Mouse (Mus musculus): ENCODE results near the gene Bcl2l1. TPM values are rescaled to one million over a fixed set of nuclear protein-coding genes. Genes with fewer than 3 reads are reported as not detected.

The Bcl2l1 gene
- polyA plus RNA-seq, 1 experiment from 2014 or later, result 148 TPM

GRCm38 (mm10) chr2:152769677-152770076 is 61.9 kb downstream of the Bcl2l1 start:
- Histone ChIP-seq H3K4me3 (replicated peaks) (no peak overlapping the region), H3K27me3 (peaks cover 32% of the 10 kb centered on the region), H3K9ac (peak overlapping the region; percentile 18; the same call in 1 of the 2 replicates), H3K36me3 (no peaks in the 10 kb centered on the region), H3K4me2 (peak overlapping the region; percentile 26), H3K4me1 (replicated peaks) (peaks cover 70% of the 10 kb centered on the region), H3K27ac (no peak overlapping the region; the same call in 1 of the 2 replicates), H3K9me3 (replicated peaks) (no peaks in the 10 kb centered on the region)
- 38% methylated on average over 7 of the region's 7 CpGs for WGBS (ENCODE audit: insufficient replicate concordance)
- DNase-seq, result peak; percentile 67
- peak; percentile 85 for ATAC-seq (ENCODE audit: low read depth)

GRCm38 (mm10) chr2:152767618-152768271 is 63.8 kb downstream of the Bcl2l1 start:
- WGBS (ENCODE audit: insufficient replicate concordance), result 42% methylated on average over 12 of the region's 12 CpGs
- Histone ChIP-seq H3K4me1 (replicated peaks) (peaks cover 71% of the 10 kb centered on the region), H3K27ac (0 out of 2 replicates have a peak overlapping the region, but pooled peaks have one; percentile 14)

GRCm38 (mm10) chr2:152766387-152767123 is 65.0 kb downstream of the Bcl2l1 start:
- H3K9me3 ChIP-seq (replicated peaks), result no peaks in the 10 kb centered on the region
- H3K36me3 ChIP-seq, result no peaks in the 10 kb centered on the region
- H3K4me3 ChIP-seq (replicated peaks), result 0 out of 2 replicates have a peak overlapping the region, but pooled peaks have one; percentile 5
- ATAC-seq (ENCODE audit: low read depth), result peak; percentile 38
- H3K27ac ChIP-seq, result peak overlapping the region; percentile 69
- peak overlapping the region; percentile 23 for H3K9ac ChIP-seq
- peak; percentile 82 for DNase-seq
- peak overlapping the region; percentile 41; the same call in 1 of the 2 replicates for H3K4me2 ChIP-seq
- WGBS (ENCODE audit: insufficient replicate concordance), result 17% methylated on average over 25 of the region's 25 CpGs
- H3K4me1 ChIP-seq (replicated peaks), result peaks cover 64% of the 10 kb centered on the region
- peaks cover 31% of the 10 kb centered on the region for H3K27me3 ChIP-seq

More at GRCm38 (mm10) chr2:152767618-152768271, 63.8 kb downstream of the Bcl2l1 start:
- Histone ChIP-seq H3K4me3 (replicated peaks) (no peak overlapping the region), H3K27me3 (peaks cover 35% of the 10 kb centered on the region), H3K9me3 (replicated peaks) (no peaks in the 10 kb centered on the region), H3K9ac (no peak overlapping the region), H3K36me3 (no peaks in the 10 kb centered on the region), H3K4me2 (0 out of 2 replicates have a peak overlapping the region, but pooled peaks have one; percentile 5)
- ATAC-seq (ENCODE audit: low read depth) (peak; percentile 68), DNase-seq (peak; percentile 64)

GRCm38 (mm10) chr2:152765045-152765674 is 66.4 kb downstream of the Bcl2l1 start:
- H3K4me2 ChIP-seq, result no peak overlapping the region
- 55% methylated on average over 7 of the region's 7 CpGs for WGBS (ENCODE audit: insufficient replicate concordance)
- H3K27me3 ChIP-seq, result peaks cover 20% of the 10 kb centered on the region
- no peak overlapping the region for H3K27ac ChIP-seq
- no peak for DNase-seq
- ATAC-seq (ENCODE audit: low read depth), result no peak
- H3K9me3 ChIP-seq (replicated peaks), result no peaks in the 10 kb centered on the region
- H3K36me3 ChIP-seq, result no peaks in the 10 kb centered on the region
- H3K9ac ChIP-seq, result no peak overlapping the region
- peaks cover 57% of the 10 kb centered on the region for H3K4me1 ChIP-seq (replicated peaks)
- no peak overlapping the region for H3K4me3 ChIP-seq (replicated peaks)

- Histone ChIP-seq H3K9ac (peak overlapping the region; percentile 29; the same call in 1 of the 2 replicates), H3K4me3 (replicated peaks) (no peak overlapping the region), H3K27me3 (peaks cover 19% of the 10 kb centered on the region), H3K4me2 (no peak overlapping the region), H3K36me3 (no peaks in the 10 kb centered on the region), H3K27ac (no peak overlapping the region), H3K4me1 (replicated peaks) (peaks cover 49% of the 10 kb centered on the region), H3K9me3 (replicated peaks) (no peaks in the 10 kb centered on the region)
- no peak for DNase-seq
- WGBS (ENCODE audit: insufficient replicate concordance), result 28% methylated on average over 14 of the region's 14 CpGs
- ATAC-seq (ENCODE audit: low read depth), result no peak
These were observed 67.1 kb downstream of the Bcl2l1 start for GRCm38 (mm10) chr2:152764172-152765044.

GRCm38 (mm10) chr2:152763310-152763709 is 68.2 kb downstream of the Bcl2l1 start:
- H3K27me3 ChIP-seq, result peaks cover 13% of the 10 kb centered on the region
- DNase-seq (no peak), ATAC-seq (ENCODE audit: low read depth) (no peak)
- WGBS (ENCODE audit: insufficient replicate concordance), result 39% methylated on average over 6 of the region's 6 CpGs
- no peak overlapping the region for H3K4me3 ChIP-seq (replicated peaks)
- H3K4me2 ChIP-seq, result no peak overlapping the region
- H3K9me3 ChIP-seq (replicated peaks), result no peaks in the 10 kb centered on the region
- no peak overlapping the region for H3K9ac ChIP-seq
- H3K4me1 ChIP-seq (replicated peaks), result peaks cover 42% of the 10 kb centered on the region
- 0 out of 2 replicates have a peak overlapping the region, but pooled peaks have one; percentile 21 for H3K27ac ChIP-seq
- no peaks in the 10 kb centered on the region for H3K36me3 ChIP-seq

- H3K36me3 ChIP-seq, result no peaks in the 10 kb centered on the region
- ATAC-seq (ENCODE audit: low read depth) (no peak), DNase-seq (no peak)
- H3K27ac ChIP-seq, result no peak overlapping the region
- H3K4me1 ChIP-seq (replicated peaks), result peaks cover 19% of the 10 kb centered on the region; the same call in 1 of the 2 replicates
- H3K9ac ChIP-seq, result no peak overlapping the region
- WGBS (ENCODE audit: insufficient replicate concordance), result 49% methylated on average over 4 of the region's 4 CpGs
- peaks cover 36% of the 10 kb centered on the region for H3K27me3 ChIP-seq
- no peak overlapping the region for H3K4me3 ChIP-seq (replicated peaks)
- no peak overlapping the region for H3K4me2 ChIP-seq
- no peaks in the 10 kb centered on the region for H3K9me3 ChIP-seq (replicated peaks)
These were observed 73.2 kb downstream of the Bcl2l1 start for GRCm38 (mm10) chr2:152758351-152758750.

- no peak for DNase-seq
- H3K9ac ChIP-seq, result no peak overlapping the region
- H3K27ac ChIP-seq, result no peak overlapping the region
- peaks cover 19% of the 10 kb centered on the region; the same call in 1 of the 2 replicates for H3K4me1 ChIP-seq (replicated peaks)
- peaks cover 41% of the 10 kb centered on the region for H3K27me3 ChIP-seq
- no peaks in the 10 kb centered on the region for H3K9me3 ChIP-seq (replicated peaks)
- no peak overlapping the region for H3K4me2 ChIP-seq
- H3K36me3 ChIP-seq, result no peaks in the 10 kb centered on the region
- H3K4me3 ChIP-seq (replicated peaks), result no peak overlapping the region
- ATAC-seq (ENCODE audit: low read depth), result no peak
- 53% methylated on average over 2 of the region's 2 CpGs for WGBS (ENCODE audit: insufficient replicate concordance)
These were observed 74.0 kb downstream of the Bcl2l1 start for GRCm38 (mm10) chr2:152757478-152757877.

- Histone ChIP-seq H3K4me3 (replicated peaks) (no peak overlapping the region), H3K4me1 (replicated peaks) (peaks cover 19% of the 10 kb centered on the region; the same call in 1 of the 2 replicates), H3K36me3 (no peaks in the 10 kb centered on the region), H3K9me3 (replicated peaks) (no peaks in the 10 kb centered on the region), H3K27ac (no peak overlapping the region), H3K27me3 (peaks cover 41% of the 10 kb centered on the region), H3K4me2 (no peak overlapping the region), H3K9ac (no peak overlapping the region)
- WGBS (ENCODE audit: insufficient replicate concordance), result 57% methylated on average over 17 of the region's 17 CpGs
- ATAC-seq (ENCODE audit: low read depth), result no peak; the same call in 1 of the 2 replicates
- DNase-seq, result no peak
These were observed 74.8 kb downstream of the Bcl2l1 start for GRCm38 (mm10) chr2:152756474-152757393.
